Mouse (Mus musculus): ENCODE measurements at regions not wholly inside any gene's neighbourhood (a gene's known extent, or its start where the extent isn't known, plus 50 kb on each side); places are given as distances from the start of the nearest gene placed in this dataset.

DNA sequence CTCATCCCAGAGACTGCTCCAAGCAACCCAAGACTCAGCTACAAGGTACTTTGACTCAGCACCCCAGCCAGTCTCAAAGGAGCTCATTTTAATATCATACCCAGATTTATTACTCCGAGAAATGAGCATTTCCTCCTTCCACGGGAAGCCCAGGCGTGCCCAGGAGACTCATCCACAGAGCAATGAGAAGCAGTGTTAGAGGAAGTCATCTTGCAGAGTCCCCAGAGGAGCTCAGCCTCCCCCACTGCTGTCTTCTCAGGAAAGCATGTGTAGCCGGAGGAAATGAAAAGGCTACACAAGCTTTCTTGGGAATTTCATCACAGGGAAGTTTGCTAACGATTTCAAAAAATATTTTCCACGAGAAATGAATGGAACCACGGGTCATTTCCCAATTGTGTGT lies 141.8 kb downstream of the Hlx start:
- H3K9me3 ChIP-seq: no peaks in the 10 kb centered on the region
- no peak overlapping the region for H3K9ac ChIP-seq
- no peak overlapping the region for H3K4me3 ChIP-seq (replicated peaks)
- H3K27me3 ChIP-seq: no peaks in the 10 kb centered on the region
- no peaks in the 10 kb centered on the region for H3K36me3 ChIP-seq (replicated peaks)
- no peaks in the 10 kb centered on the region for H3K4me1 ChIP-seq
- H3K4me2 ChIP-seq: no peak overlapping the region
- 69% methylated on average over 7 of the region's 7 CpGs for WGBS
- no peak for ATAC-seq (ENCODE audit: low FRiP score)
- no peak overlapping the region for H3K27ac ChIP-seq

DNA sequence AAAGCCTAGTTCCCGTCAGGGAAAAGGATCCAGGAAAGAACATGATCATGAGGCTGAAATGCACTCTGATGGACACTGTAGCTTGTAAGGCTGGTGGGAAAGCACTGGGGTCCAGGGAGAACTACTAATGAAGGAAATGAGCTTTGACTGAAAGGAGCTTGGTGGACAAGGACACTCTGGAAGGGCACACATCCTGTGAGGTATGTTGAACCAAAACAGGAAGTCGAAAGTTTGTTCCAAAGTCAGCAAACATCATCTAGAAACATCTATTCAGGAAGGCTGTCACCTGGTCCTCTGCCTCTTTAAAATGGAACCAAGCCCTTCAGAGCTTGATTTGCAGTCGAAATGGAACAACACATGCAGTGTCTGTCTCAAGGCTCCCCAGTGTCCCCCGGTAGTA lies 143.1 kb downstream of the Hlx start:
- Histone ChIP-seq H3K4me2 (no peak overlapping the region), H3K4me1 (no peaks in the 10 kb centered on the region)
- ATAC-seq (ENCODE audit: low FRiP score): no peak

DNA sequence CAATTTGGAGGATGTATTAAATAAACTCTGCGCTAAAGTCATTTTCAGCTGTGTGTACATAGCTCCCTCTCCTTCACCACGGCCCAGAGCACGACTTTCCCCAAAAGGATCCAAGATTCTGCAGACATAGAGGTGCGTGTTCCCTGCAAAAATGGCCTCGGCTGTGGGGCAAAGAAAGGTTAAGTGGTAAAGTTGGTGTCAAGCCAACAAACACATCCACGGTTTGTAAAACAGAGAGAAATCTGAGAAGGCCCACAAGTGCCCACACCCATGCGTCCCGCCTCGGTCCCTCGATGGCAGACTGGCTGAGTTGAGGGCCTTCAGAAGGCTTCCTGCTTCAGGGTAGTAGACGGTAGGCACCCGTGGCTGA lies 147.9 kb downstream of the Hlx start:
- WGBS: 88% methylated on average over 12 of the region's 12 CpGs
- Histone ChIP-seq H3K36me3 (replicated peaks) (no peaks in the 10 kb centered on the region), H3K4me1 (no peaks in the 10 kb centered on the region), H3K9ac (no peak overlapping the region), H3K9me3 (no peaks in the 10 kb centered on the region), H3K4me2 (no peak overlapping the region), H3K27ac (no peak overlapping the region), H3K4me3 (replicated peaks) (no peak overlapping the region), H3K27me3 (no peaks in the 10 kb centered on the region)
- no peak for ATAC-seq (ENCODE audit: low FRiP score)

More for the DNA sequence above, 143.1 kb downstream of the Hlx start:
- no peaks in the 10 kb centered on the region for H3K36me3 ChIP-seq (replicated peaks)
- no peak overlapping the region for H3K27ac ChIP-seq
- no peak overlapping the region for H3K4me3 ChIP-seq (replicated peaks)
- no peak overlapping the region for H3K9ac ChIP-seq
- no peaks in the 10 kb centered on the region for H3K27me3 ChIP-seq
- WGBS: 79% methylated on average over 4 of the region's 4 CpGs
- no peaks in the 10 kb centered on the region for H3K9me3 ChIP-seq

DNA sequence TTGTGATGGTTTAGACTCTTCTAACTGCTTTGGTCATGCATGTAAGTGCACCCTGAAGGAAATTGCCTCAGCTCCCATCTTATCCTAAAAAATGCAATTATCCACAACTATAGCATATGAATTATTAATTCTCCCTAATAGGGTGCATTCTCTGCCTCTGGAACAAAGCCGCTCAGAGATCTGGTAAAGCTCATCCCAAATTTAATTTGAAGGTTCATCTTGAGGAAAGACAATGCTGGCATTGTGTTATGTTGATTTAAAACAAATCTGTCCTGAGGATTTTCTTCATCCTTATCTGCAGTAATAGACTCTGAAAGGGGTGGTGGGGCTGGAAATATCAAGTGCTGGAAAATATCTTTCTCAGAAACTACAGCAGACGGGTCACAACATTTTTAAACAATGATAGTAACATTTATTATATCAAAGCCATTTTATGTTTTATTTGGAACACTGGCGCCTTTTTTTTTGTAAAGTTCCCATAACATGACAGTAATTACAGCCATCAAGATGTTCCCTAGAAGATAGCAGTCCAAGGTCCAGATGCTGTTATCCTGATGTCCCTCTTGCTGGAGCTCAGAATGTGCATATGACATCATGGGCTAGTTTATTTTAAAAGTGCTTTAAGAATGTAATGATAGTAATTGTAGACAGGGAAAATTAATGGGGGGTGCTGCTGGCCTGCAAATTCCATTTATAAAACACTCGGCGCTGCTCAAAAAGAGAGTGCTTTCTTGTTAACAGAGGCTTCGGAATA lies 148.5 kb downstream of the Hlx start:
- ATAC-seq (ENCODE audit: low FRiP score): no peak
- no peaks in the 10 kb centered on the region for H3K4me1 ChIP-seq
- no peak overlapping the region for H3K4me2 ChIP-seq
- WGBS: 88% methylated on average over 6 of the region's 6 CpGs
- H3K9me3 ChIP-seq: no peaks in the 10 kb centered on the region
- no peaks in the 10 kb centered on the region for H3K27me3 ChIP-seq
- no peak overlapping the region for H3K27ac ChIP-seq
- H3K9ac ChIP-seq: no peak overlapping the region
- H3K36me3 ChIP-seq (replicated peaks): no peaks in the 10 kb centered on the region
- no peak overlapping the region for H3K4me3 ChIP-seq (replicated peaks)

DNA sequence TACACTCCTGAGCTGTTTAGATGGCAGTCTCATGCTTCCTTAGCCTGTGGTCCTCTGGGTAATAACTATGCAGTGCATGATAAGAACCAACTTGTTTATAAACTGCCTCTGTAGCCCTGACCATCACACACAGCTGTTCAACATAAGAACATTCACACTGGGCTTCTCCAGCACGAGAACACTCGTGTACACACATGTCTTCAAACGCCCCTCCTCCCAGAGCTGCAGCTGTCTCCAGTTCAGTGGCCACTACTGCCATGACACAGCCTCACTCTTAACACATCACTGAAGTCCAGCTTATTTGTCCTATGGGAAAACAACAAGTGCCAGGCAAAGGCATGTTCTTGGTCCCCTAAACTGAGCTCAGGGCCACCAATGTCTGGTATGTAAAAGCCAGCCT lies 152.9 kb downstream of the Hlx start:
- Histone ChIP-seq H3K36me3 (replicated peaks) (no peaks in the 10 kb centered on the region), H3K27ac (no peak overlapping the region), H3K4me2 (no peak overlapping the region), H3K27me3 (no peaks in the 10 kb centered on the region), H3K4me1 (no peaks in the 10 kb centered on the region), H3K4me3 (replicated peaks) (no peak overlapping the region), H3K9me3 (no peaks in the 10 kb centered on the region), H3K9ac (no peak overlapping the region)
- no peak for ATAC-seq (ENCODE audit: low FRiP score)
- 84% methylated on average over 3 of the region's 3 CpGs for WGBS

DNA sequence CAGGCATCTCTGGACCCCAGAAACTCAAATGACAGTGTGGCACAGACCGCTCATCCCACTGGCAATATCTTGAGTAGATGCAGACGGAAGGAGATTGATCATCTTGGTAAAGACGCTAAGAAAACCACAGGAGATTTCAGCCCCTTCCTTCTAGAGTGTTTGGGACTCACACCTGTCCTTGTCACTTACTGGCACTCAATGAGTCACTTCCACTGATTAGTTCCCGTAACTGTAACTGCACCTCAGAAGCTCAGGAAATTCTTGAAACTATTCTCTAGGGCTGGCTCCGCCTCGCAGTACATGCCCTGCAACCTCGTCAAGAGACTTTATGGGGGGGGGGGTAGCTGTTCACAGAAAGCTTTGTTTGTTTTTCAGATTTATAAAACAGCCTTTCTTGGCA lies 155.9 kb downstream of the Hlx start:
- 89% methylated on average over 7 of the region's 7 CpGs for WGBS
- ATAC-seq (ENCODE audit: low FRiP score): no peak
- H3K27me3 ChIP-seq: no peaks in the 10 kb centered on the region

DNA sequence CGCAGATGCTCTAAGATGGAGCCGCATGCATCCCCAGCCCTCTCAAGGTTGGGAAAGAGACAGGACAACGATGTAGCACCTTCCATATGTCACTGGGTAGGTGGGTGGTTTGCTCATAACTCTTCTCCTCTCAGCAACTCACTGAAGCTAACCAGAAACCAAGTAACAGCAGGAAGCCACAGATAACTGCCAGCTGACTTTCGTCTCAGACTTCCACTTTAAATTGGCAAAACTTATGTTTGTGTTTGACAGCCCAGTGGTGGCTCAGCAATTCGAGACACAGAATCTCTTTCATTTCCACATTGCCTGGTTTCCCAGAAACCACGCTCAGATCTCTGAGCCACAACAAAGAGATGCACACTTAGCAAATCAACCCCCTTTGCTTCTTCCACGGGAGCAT lies 159.1 kb downstream of the Hlx start:
- no peak for ATAC-seq (ENCODE audit: low FRiP score)
- no peak overlapping the region for H3K9ac ChIP-seq
- H3K4me1 ChIP-seq: no peaks in the 10 kb centered on the region
- WGBS: 76% methylated on average over 7 of the region's 7 CpGs
- no peaks in the 10 kb centered on the region for H3K36me3 ChIP-seq (replicated peaks)
- no peak overlapping the region for H3K4me2 ChIP-seq
- no peak overlapping the region for H3K27ac ChIP-seq
- H3K9me3 ChIP-seq: no peaks in the 10 kb centered on the region
- H3K4me3 ChIP-seq (replicated peaks): no peak overlapping the region
- H3K27me3 ChIP-seq: no peaks in the 10 kb centered on the region

More for the DNA sequence above, 155.9 kb downstream of the Hlx start:
- no peak overlapping the region for H3K4me3 ChIP-seq (replicated peaks)
- no peak overlapping the region for H3K27ac ChIP-seq
- H3K9me3 ChIP-seq: no peaks in the 10 kb centered on the region
- H3K9ac ChIP-seq: no peak overlapping the region
- H3K4me2 ChIP-seq: no peak overlapping the region
- no peaks in the 10 kb centered on the region for H3K36me3 ChIP-seq (replicated peaks)
- no peaks in the 10 kb centered on the region for H3K4me1 ChIP-seq

DNA sequence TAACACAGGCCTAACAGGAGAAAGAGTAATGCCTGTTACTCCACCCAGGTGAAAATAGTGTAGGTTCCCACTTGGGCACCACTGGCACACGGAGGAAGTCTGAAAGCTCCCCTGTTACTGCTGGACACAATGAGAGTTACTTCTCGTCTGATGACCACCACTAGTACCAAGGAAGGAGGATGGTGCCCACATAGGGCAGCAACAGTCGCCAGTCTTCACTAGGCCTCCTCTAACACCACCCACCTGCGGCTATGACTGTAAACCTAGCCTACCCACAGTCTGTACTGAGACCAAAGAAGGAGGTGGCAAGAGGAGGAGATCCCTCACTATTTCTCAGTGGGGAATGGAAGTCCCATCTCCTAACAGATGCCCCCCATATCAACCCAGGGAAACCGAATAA lies 161.7 kb downstream of the Hlx start:
- Histone ChIP-seq H3K27ac (no peak overlapping the region), H3K4me1 (no peaks in the 10 kb centered on the region), H3K4me2 (no peak overlapping the region), H3K36me3 (replicated peaks) (no peaks in the 10 kb centered on the region), H3K9me3 (no peaks in the 10 kb centered on the region), H3K4me3 (replicated peaks) (no peak overlapping the region), H3K27me3 (no peaks in the 10 kb centered on the region), H3K9ac (no peak overlapping the region)
- no peak for ATAC-seq (ENCODE audit: low FRiP score)
- 83% methylated on average over 5 of the region's 5 CpGs for WGBS

DNA sequence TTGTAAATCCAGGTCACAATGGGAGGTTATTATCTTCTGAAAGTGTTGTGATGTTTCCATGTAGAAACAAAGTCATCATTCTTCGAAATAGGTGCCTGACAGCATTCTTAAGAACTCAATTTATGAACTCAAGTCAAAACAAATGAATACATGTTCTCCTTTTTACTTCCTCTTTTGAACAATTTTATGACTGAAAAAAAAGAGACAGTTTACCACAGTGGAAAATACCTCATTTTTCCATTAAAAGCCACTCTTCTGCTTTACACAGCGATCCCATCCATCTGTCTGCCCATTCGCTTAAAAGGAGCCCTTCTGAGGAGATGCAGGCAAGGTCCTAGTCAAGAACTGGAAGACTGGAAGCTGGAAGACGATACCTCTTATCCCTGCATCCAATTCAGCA lies 169.5 kb downstream of the Hlx start:
- Histone ChIP-seq H3K4me3 (replicated peaks) (no peak overlapping the region), H3K9ac (no peak overlapping the region), H3K4me2 (no peak overlapping the region), H3K9me3 (no peaks in the 10 kb centered on the region), H3K27ac (no peak overlapping the region), H3K27me3 (no peaks in the 10 kb centered on the region), H3K36me3 (replicated peaks) (no peaks in the 10 kb centered on the region), H3K4me1 (no peaks in the 10 kb centered on the region)
- no peak for ATAC-seq (ENCODE audit: low FRiP score)
- 90% methylated on average over 4 of the region's 4 CpGs for WGBS

DNA sequence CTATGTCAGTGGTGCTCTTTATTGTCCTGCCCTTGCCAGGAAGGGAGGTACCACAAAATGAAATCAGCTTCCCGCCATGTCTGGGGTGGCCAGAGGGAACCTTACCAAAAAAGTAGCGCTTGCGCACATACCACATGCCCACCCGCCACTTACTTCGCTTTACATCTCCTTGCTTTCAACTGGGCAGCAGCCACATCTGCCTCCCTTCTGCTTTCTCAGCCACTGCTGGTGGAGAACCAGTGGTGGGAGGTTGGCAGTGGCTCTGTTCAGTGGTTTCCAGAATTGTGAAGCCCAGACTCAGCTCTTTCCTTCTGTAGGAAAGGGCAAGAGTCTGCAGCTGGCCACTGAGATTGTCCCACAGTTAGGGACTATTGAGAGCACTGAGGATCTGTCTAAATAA lies 170.2 kb downstream of the Hlx start:
- no peaks in the 10 kb centered on the region for H3K36me3 ChIP-seq (replicated peaks)
- no peaks in the 10 kb centered on the region for H3K9me3 ChIP-seq
- no peak overlapping the region for H3K9ac ChIP-seq
- H3K27me3 ChIP-seq: no peaks in the 10 kb centered on the region
- no peaks in the 10 kb centered on the region for H3K4me1 ChIP-seq
- H3K4me3 ChIP-seq (replicated peaks): no peak overlapping the region
- no peak for ATAC-seq (ENCODE audit: low FRiP score)
- 90% methylated on average over 5 of the region's 5 CpGs for WGBS
- H3K4me2 ChIP-seq: no peak overlapping the region
- no peak overlapping the region for H3K27ac ChIP-seq

DNA sequence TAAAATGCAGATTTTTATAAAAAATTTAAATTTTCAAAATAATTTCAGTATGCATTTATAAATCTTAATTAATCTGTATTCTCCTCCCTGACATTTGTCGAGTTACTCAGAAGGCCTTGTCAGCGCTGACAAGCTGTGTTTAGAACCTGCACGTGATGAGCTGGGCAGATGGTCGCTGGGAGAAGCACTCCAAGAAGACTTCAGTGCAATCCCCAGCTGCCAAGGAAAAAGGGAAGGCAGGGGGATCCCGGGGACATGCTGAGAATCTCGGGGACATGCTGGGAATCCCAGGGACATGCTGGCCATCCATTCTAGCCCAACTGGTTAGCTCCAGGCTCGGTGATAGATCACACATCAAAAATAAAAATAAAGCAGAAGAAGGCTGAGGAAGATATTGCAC lies 172.9 kb downstream of the Hlx start:
- no peak overlapping the region for H3K4me2 ChIP-seq
- no peak overlapping the region for H3K9ac ChIP-seq
- H3K36me3 ChIP-seq (replicated peaks): no peaks in the 10 kb centered on the region
- WGBS: 73% methylated on average over 7 of the region's 7 CpGs
- no peaks in the 10 kb centered on the region for H3K27me3 ChIP-seq
- no peaks in the 10 kb centered on the region for H3K4me1 ChIP-seq
- no peak for ATAC-seq (ENCODE audit: low FRiP score)
- H3K9me3 ChIP-seq: no peaks in the 10 kb centered on the region
- no peak overlapping the region for H3K27ac ChIP-seq
- no peak overlapping the region for H3K4me3 ChIP-seq (replicated peaks)

DNA sequence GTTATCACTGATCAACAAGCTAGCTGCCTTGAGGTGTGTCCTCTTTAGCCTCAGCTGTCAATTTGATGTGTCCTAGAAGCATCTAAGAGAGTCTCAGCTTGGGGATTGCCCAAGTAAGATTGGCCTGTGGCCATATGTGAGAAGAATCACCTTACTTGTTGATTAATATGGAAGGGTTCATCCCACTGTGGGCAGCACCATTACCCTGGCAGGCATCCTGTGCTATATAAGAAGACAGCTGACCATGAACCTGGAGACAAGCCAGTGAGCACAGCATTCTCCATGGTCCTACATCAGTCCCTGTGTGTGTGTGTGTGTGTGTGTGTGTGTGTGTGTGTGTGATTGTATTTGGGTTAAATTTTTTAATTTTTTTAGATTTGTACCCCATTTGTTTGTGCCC lies 178.6 kb downstream of the Hlx start:
- H3K36me3 ChIP-seq (replicated peaks): no peaks in the 10 kb centered on the region
- no peak overlapping the region for H3K4me3 ChIP-seq (replicated peaks)
- no peak overlapping the region for H3K4me2 ChIP-seq
- no peaks in the 10 kb centered on the region for H3K4me1 ChIP-seq
- no peak overlapping the region for H3K9ac ChIP-seq
- no peaks in the 10 kb centered on the region for H3K9me3 ChIP-seq
- no peak for ATAC-seq (ENCODE audit: low FRiP score)
- no peak overlapping the region for H3K27ac ChIP-seq
- H3K27me3 ChIP-seq: no peaks in the 10 kb centered on the region

DNA sequence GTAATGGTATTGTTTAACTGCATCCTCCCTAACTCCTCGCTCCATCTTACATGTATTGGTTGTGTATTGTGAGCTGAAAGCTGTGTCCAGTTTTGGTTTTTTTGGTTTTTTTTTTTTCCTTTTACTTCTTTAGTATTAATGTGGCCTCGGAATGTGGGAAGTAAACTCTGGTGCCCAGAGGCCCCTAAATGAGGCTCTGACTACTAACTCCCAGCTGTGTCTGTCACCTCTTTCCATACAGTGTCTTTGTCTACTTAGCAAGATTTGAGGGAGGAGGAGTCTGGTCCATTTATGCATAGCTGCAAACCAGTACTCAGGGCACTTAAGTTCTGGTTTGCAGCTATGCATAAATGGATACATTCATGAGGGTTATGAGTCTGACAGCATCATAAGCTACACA lies 181.9 kb downstream of the Hlx start:
- Histone ChIP-seq H3K4me1 (no peaks in the 10 kb centered on the region), H3K36me3 (replicated peaks) (no peaks in the 10 kb centered on the region), H3K4me3 (replicated peaks) (no peak overlapping the region), H3K9ac (no peak overlapping the region), H3K27ac (no peak overlapping the region), H3K27me3 (no peaks in the 10 kb centered on the region), H3K9me3 (no peaks in the 10 kb centered on the region), H3K4me2 (no peak overlapping the region)
- 90% methylated on average over 2 of the region's 2 CpGs for WGBS
- ATAC-seq (ENCODE audit: low FRiP score): no peak

Measured in forebrain, embryonic 12.5 days (tissue).